Mouse (Mus musculus): ENCODE data around the gene Ggt5. TPM values are rescaled to one million over a fixed set of nuclear protein-coding genes. Genes with fewer than 3 reads are reported as not detected.
A peak's percentile ranks its signal among the peaks of the same experiment; 100 is the strongest.

The Ggt5 gene
- polyA plus RNA-seq, 1 experiment from 2014 or later, result 4.0 TPM

DNA sequence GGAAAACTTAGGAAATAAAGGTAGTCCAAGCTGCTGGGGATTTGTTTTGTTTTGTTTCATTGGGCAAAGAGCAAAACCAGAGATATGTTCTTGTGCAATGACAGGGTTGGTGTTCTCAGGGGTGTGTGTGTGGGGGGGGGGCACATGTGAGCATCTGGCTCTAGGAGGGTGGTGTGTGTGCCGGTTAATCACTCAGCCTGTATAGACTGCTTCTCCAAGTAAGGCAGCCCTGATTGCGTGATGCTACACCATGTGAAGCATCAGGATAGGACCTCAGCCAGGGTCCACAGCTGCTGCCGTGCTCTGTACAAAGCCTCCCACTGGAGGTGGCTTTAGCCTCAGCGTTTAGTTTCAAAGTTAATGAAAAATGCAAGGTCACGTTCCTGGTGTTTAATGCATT, 43.9 kb downstream of the Ggt5 start:
- ATAC-seq, result no peak
- Histone ChIP-seq H3K9ac (ENCODE audit: low read depth, low read length) (no peak overlapping the region), H3K36me3 (ENCODE audit: control insufficient read depth, insufficient read depth) (no peaks in the 10 kb centered on the region), H3K4me3 (ENCODE audit: low read depth, low read length) (no peak overlapping the region), H3K27me3 (replicated peaks; ENCODE audit: control insufficient read depth, insufficient read depth, low read length) (no peaks in the 10 kb centered on the region), H3K9me3 (ENCODE audit: control insufficient read depth) (no peaks in the 10 kb centered on the region), H3K4me2 (replicated peaks; ENCODE audit: low read depth) (no peak overlapping the region), H3K27ac (ENCODE audit: low read depth, low read length) (no peak overlapping the region), H3K4me1 (replicated peaks; ENCODE audit: control insufficient read depth, insufficient read depth, low read length) (no peaks in the 10 kb centered on the region)
- no peak for TF ChIP-seq CTCF (IDR thresholded peaks at IDR 0.05; ENCODE audit: low read depth)
- 72% methylated on average over 5 of the region's 5 CpGs for WGBS

DNA sequence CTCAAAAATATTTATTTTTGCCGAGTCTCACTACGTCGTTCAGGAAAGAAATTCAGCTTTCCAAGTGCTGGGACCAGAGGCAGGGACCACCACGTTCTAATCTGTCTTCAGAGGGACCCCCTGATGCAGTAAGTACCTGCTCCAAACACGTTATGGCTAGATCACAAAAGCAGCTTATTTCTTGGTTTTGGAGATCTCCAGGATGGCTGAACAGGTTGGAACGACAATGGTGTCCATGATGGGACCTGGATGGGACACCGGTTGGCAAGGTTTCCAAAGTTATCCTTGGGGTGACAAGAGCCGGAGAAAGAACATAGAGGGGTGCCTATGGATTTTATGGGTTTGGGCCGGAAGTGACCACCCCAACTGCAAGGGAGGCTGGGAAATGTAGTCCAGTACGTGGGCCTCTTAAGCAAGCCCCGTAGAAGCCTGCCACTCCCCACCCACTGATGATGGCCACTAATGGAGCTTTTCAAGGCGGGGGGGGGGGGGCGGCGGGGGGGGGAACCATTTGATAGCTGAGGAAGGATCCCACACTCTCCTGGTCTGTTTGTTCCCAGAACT, 44.5 kb downstream of the Ggt5 start:
- H3K9me3 ChIP-seq (ENCODE audit: control insufficient read depth), result no peaks in the 10 kb centered on the region
- TF ChIP-seq CTCF (IDR thresholded peaks at IDR 0.05; ENCODE audit: low read depth), result no peak

GRCm38 (mm10) chr10:75634610-75635009, 45.5 kb downstream of the Ggt5 start:
- H3K27me3 ChIP-seq (replicated peaks; ENCODE audit: control insufficient read depth, insufficient read depth, low read length), result no peaks in the 10 kb centered on the region
- ATAC-seq, result no peak
- H3K27ac ChIP-seq (ENCODE audit: low read depth, low read length), result no peak overlapping the region
- no peak for TF ChIP-seq CTCF (IDR thresholded peaks at IDR 0.05; ENCODE audit: low read depth)
- no peak overlapping the region for H3K9ac ChIP-seq (ENCODE audit: low read depth, low read length)
- no peaks in the 10 kb centered on the region for H3K9me3 ChIP-seq (ENCODE audit: control insufficient read depth)
- no peak overlapping the region for H3K4me3 ChIP-seq (ENCODE audit: low read depth, low read length)
- no peaks in the 10 kb centered on the region for H3K4me1 ChIP-seq (replicated peaks; ENCODE audit: control insufficient read depth, insufficient read depth, low read length)
- no peaks in the 10 kb centered on the region; the same call in 1 of the 2 replicates for H3K36me3 ChIP-seq (ENCODE audit: control insufficient read depth, insufficient read depth)
- no peak overlapping the region for H3K4me2 ChIP-seq (replicated peaks; ENCODE audit: low read depth)
- 95% methylated on average over 8 of the region's 8 CpGs for WGBS

More for the DNA sequence above, 44.5 kb downstream of the Ggt5 start:
- no peak for ATAC-seq
- no peaks in the 10 kb centered on the region for H3K27me3 ChIP-seq (replicated peaks; ENCODE audit: control insufficient read depth, insufficient read depth, low read length)
- H3K27ac ChIP-seq (ENCODE audit: low read depth, low read length), result no peak overlapping the region
- H3K4me3 ChIP-seq (ENCODE audit: low read depth, low read length), result no peak overlapping the region
- 75% methylated on average over 12 of the region's 14 CpGs for WGBS
- no peak overlapping the region for H3K4me2 ChIP-seq (replicated peaks; ENCODE audit: low read depth)
- H3K9ac ChIP-seq (ENCODE audit: low read depth, low read length), result no peak overlapping the region
- no peaks in the 10 kb centered on the region; the same call in 1 of the 2 replicates for H3K36me3 ChIP-seq (ENCODE audit: control insufficient read depth, insufficient read depth)
- H3K4me1 ChIP-seq (replicated peaks; ENCODE audit: control insufficient read depth, insufficient read depth, low read length), result no peaks in the 10 kb centered on the region

GRCm38 (mm10) chr10:75635019-75635692, 46.0 kb downstream of the Ggt5 start:
- Histone ChIP-seq H3K4me3 (ENCODE audit: low read depth, low read length) (no peak overlapping the region), H3K36me3 (ENCODE audit: control insufficient read depth, insufficient read depth) (no peaks in the 10 kb centered on the region; the same call in 1 of the 2 replicates), H3K9me3 (ENCODE audit: control insufficient read depth) (no peaks in the 10 kb centered on the region), H3K4me1 (replicated peaks; ENCODE audit: control insufficient read depth, insufficient read depth, low read length) (no peaks in the 10 kb centered on the region), H3K4me2 (replicated peaks; ENCODE audit: low read depth) (no peak overlapping the region), H3K9ac (ENCODE audit: low read depth, low read length) (no peak overlapping the region), H3K27me3 (replicated peaks; ENCODE audit: control insufficient read depth, insufficient read depth, low read length) (no peaks in the 10 kb centered on the region), H3K27ac (ENCODE audit: low read depth, low read length) (no peak overlapping the region)
- WGBS, result 76% methylated on average over 14 of the region's 14 CpGs
- TF ChIP-seq CTCF (IDR thresholded peaks at IDR 0.05; ENCODE audit: low read depth), result no peak
- ATAC-seq, result no peak

DNA sequence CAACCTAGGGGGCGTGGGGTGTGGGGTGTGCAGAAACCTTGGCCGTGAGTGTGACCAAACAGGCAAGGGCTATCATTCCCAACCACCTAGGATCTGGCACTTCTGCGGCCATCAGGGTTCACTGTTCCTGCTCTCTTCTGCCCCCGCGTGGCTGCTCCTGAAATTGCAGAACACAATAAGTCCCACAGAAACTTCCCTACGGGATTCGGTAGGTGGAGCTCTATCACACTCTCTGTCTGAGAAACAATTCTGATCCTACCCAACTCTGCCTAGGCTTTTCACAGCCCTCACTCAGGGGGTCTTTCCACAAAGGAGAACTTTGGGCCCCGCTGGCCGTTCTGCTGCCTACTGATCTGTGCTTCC, 46.5 kb downstream of the Ggt5 start:
- no peaks in the 10 kb centered on the region for H3K9me3 ChIP-seq (ENCODE audit: control insufficient read depth)
- no peaks in the 10 kb centered on the region; the same call in 1 of the 2 replicates for H3K36me3 ChIP-seq (ENCODE audit: control insufficient read depth, insufficient read depth)
- ATAC-seq, result no peak
- no peak overlapping the region for H3K9ac ChIP-seq (ENCODE audit: low read depth, low read length)
- H3K27ac ChIP-seq (ENCODE audit: low read depth, low read length), result no peak overlapping the region
- WGBS, result 8% methylated on average over 9 of the region's 9 CpGs
- no peak overlapping the region for H3K4me2 ChIP-seq (replicated peaks; ENCODE audit: low read depth)
- H3K4me1 ChIP-seq (replicated peaks; ENCODE audit: control insufficient read depth, insufficient read depth, low read length), result no peaks in the 10 kb centered on the region
- TF ChIP-seq CTCF (IDR thresholded peaks at IDR 0.05; ENCODE audit: low read depth), result peak; percentile 95
- H3K4me3 ChIP-seq (ENCODE audit: low read depth, low read length), result no peak overlapping the region
- H3K27me3 ChIP-seq (replicated peaks; ENCODE audit: control insufficient read depth, insufficient read depth, low read length), result no peaks in the 10 kb centered on the region

DNA sequence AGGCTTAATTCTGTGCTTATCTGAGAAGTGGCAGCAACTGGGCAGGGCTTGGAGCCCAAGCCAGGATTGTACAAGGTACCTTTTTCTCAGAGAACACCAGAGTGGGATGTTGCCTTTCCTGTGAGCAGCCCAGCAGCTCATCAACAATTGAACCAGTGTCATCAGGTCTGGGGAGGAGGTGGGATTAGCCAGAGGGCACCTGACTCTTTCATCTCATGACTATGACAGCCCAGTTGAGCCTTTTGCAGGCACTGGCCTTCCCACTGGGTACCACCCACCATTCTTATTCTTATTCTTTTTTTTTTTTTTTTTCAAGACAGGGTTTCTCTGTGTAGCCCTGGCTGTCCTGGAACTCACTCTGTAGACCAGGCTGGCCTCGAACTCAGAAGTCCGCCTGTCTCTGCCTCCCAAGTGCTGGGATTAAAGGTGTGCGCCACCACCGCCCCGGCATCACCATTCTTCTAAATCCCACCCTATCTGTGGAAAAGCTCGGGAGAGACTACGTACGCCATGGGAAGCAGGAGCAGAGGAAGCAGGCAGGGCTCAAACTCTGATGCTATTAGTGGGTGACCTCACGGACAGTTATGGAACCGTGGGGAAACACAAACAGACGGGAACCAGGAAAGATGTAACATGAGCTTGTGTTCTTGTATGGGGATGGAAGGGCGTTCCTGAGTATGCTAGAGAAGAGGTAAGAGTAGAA, 47.1 kb downstream of the Ggt5 start:
- no peaks in the 10 kb centered on the region for H3K9me3 ChIP-seq (ENCODE audit: control insufficient read depth)
- no peaks in the 10 kb centered on the region for H3K27me3 ChIP-seq (replicated peaks; ENCODE audit: control insufficient read depth, insufficient read depth, low read length)
- TF ChIP-seq CTCF (IDR thresholded peaks at IDR 0.05; ENCODE audit: low read depth), result no peak
- no peak overlapping the region for H3K9ac ChIP-seq (ENCODE audit: low read depth, low read length)
- no peak for ATAC-seq
- no peak overlapping the region for H3K4me2 ChIP-seq (replicated peaks; ENCODE audit: low read depth)
- no peaks in the 10 kb centered on the region for H3K4me1 ChIP-seq (replicated peaks; ENCODE audit: control insufficient read depth, insufficient read depth, low read length)
- WGBS, result 91% methylated on average over 12 of the region's 12 CpGs
- no peak overlapping the region for H3K27ac ChIP-seq (ENCODE audit: low read depth, low read length)
- H3K4me3 ChIP-seq (ENCODE audit: low read depth, low read length), result no peak overlapping the region
- no peaks in the 10 kb centered on the region; the same call in 1 of the 2 replicates for H3K36me3 ChIP-seq (ENCODE audit: control insufficient read depth, insufficient read depth)

Data from intestine, postnatal 0 days (tissue).